Mouse (Mus musculus) frontal cortex, postnatal 36 days (tissue): Measurements from ENCODE around the gene Nubp2.
A peak's percentile ranks its signal among the peaks of the same experiment; 100 is the strongest.

Source experiments
- DNase-seq, 2 experiments: peaks; one replicate each; pipeline ENCODE4 v3.0.0; 2022; ENCODE audit warnings: low spot score in 2 of 2

Gene Nubp2

GRCm38 (mm10) chr17:24886134-24886931 lies at the start of gene Nubp2, which contains the start of gene Spsb3:
Gene Nubp2, minus strand, starts transcription at chr17:24886349.
Gene Spsb3, plus strand, starts transcription at chr17:24886643.
- DNase-seq = peak; percentile 97 to 100

GRCm38 (mm10) chr17:24935666-24936065 lies 49.5 kb upstream of the Nubp2 start:
- no peak for DNase-seq

- no peak for DNase-seq
Observed at GRCm38 (mm10) chr17:24934926-24935325, 48.8 kb upstream of the Nubp2 start.

GRCm38 (mm10) chr17:24933163-24933562 lies 47.0 kb upstream of the Nubp2 start:
- no peak for DNase-seq

GRCm38 (mm10) chr17:24932431-24932830 lies 46.3 kb upstream of the Nubp2 start:
- no peak for DNase-seq

- no peak for DNase-seq
Observed at GRCm38 (mm10) chr17:24929506-24929905, 43.4 kb upstream of the Nubp2 start.

GRCm38 (mm10) chr17:24923246-24923645 lies 37.1 kb upstream of the Nubp2 start:
- DNase-seq = no peak

- no peak for DNase-seq
Observed at GRCm38 (mm10) chr17:24913984-24914383, 27.8 kb upstream of the Nubp2 start.

GRCm38 (mm10) chr17:24907591-24907990 lies 21.4 kb upstream of the Nubp2 start:
- no peak for DNase-seq

- no peak for DNase-seq
Observed at GRCm38 (mm10) chr17:24903767-24904166, 17.6 kb upstream of the Nubp2 start.

GRCm38 (mm10) chr17:24902671-24903474 lies 16.7 kb upstream of the Nubp2 start:
- DNase-seq = no peak

- no peak for DNase-seq
Observed at GRCm38 (mm10) chr17:24902124-24902523, 16.0 kb upstream of the Nubp2 start.

- no peak for DNase-seq
Observed at GRCm38 (mm10) chr17:24900014-24900413, 13.9 kb upstream of the Nubp2 start.

GRCm38 (mm10) chr17:24899153-24899552 lies 13.0 kb upstream of the Nubp2 start:
- DNase-seq = no peak

GRCm38 (mm10) chr17:24898041-24898854 lies 12.1 kb upstream of the Nubp2 start:
- DNase-seq = no peak

- no peak for DNase-seq
Observed at GRCm38 (mm10) chr17:24897600-24897999, 11.5 kb upstream of the Nubp2 start.

- DNase-seq = no peak
Observed at GRCm38 (mm10) chr17:24896993-24897269, 10.8 kb upstream of the Nubp2 start.

GRCm38 (mm10) chr17:24896241-24896992 lies 10.3 kb upstream of the Nubp2 start, which contains the start of gene Nme3:
Gene Nme3, plus strand, starts transcription at chr17:24896500.
- DNase-seq = peak; percentile 69 to 74

GRCm38 (mm10) chr17:24895571-24896240 lies 9.6 kb upstream of the Nubp2 start:
- DNase-seq = no peak

- DNase-seq = peak; percentile 87 to 89
Observed at GRCm38 (mm10) chr17:24894995-24895547, 8.9 kb upstream of the Nubp2 start, which contains the start of the genes Eme2 and Mrps34. Gene Eme2, minus strand, starts transcription at chr17:24895087. Gene Mrps34, plus strand, starts transcription at chr17:24895116.
